Mouse (Mus musculus): ENCODE results near the gene Dppa4. TPM values are rescaled to one million over a fixed set of nuclear protein-coding genes. Genes with fewer than 3 reads are reported as not detected.

The Dppa4 gene
- polyA plus RNA-seq, 1 experiment: 10.1 TPM

DNA sequence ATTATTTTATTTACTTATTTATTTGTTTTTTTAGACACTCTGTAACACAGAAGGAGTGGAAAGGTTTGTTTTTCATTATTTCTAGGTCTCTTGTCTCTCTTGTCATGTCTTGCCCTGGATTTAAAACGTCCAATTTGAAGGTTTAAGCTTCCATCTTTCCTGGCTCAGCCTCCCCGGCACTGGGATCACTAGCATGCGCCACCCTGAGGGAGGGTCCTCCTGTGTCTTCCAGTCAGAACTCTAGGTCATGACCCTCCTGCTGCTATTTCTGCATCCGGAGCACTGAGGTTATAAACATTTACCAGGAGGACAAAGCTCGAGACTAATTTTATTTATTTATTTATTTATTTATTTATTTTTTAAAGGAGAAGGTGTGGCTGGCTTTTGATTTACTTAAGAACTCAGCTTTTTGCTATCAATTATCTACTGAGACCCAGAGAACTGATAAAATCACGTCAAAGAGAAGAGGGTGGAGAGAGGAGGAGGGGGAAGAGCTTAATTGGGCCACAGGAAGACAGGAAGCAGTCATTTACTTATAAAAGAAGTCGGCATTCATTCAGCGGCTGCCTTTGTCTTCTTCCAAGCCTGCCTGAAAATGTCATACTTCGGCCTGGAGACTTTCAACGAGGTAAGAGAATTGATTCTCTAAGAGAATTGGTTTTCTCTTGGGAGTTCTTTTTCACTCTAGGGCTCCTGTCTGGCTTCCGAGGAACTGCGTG lies 26.5 kb downstream of the Dppa4 start:
- no peak for TF ChIP-seq GATA1 (IDR thresholded peaks at IDR 0.05; ENCODE audit: low read length)

DNA sequence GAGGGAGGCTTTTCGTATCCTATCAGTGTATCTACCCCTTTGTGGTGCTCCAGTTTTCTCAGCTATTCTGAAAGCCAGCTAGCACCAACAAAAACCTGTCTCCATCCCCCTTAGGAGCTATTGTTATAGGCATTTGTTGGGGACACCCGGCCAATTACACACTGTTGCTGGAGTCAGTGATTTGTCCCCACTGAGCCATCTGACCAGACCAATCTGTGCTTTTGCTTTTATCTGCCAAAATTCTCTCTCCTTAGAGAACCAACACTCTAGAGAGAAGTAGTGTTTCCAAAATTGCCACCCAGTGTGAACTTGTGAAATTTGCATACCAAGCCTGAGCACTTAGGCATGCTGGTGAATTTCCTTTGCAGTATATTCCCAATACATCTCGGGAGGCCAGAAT lies 31.8 kb downstream of the Dppa4 start:
- TF ChIP-seq GATA1 (IDR thresholded peaks at IDR 0.05; ENCODE audit: low read length): no peak

DNA sequence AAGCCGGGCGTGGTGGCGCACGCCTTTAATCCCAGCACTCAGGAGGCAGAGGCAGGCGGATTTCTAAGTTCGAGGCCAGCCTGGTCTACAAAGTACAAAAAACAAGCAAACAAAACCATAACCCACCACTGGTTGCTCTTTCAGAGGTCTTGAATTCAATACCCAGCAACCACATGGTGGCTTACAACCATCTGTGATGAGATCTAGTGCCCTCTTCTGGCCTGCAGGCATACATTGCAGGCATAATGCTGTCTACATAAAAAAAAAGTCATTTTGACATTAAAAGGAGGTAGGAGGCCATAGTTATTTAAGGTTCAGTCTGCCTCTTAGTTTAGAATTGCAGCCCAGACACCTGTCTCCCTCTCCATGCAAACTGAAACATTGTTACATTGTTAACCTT lies 37.2 kb downstream of the Dppa4 start:
- no peak for TF ChIP-seq GATA1 (IDR thresholded peaks at IDR 0.05; ENCODE audit: low read length)

DNA sequence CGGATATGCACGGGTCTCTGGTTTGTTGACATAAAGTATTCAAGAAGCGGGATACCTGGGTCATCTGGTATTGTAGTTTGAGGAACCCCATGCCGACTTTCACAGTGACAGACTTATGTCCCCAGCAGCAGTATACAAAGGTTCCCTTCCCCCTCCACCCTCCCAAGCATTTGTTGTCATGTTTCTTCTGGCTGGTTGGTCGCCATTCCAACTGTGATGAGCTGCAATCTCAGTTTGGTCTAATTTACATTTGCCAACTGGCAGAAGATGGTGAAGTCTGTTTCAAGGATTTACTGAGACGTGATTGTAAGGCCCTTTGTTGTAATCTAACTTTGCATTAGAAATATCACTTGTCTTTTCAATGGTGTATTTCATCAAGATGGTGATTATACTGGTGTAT lies 39.6 kb downstream of the Dppa4 start:
- TF ChIP-seq GATA1 (IDR thresholded peaks at IDR 0.05; ENCODE audit: low read length): no peak

DNA sequence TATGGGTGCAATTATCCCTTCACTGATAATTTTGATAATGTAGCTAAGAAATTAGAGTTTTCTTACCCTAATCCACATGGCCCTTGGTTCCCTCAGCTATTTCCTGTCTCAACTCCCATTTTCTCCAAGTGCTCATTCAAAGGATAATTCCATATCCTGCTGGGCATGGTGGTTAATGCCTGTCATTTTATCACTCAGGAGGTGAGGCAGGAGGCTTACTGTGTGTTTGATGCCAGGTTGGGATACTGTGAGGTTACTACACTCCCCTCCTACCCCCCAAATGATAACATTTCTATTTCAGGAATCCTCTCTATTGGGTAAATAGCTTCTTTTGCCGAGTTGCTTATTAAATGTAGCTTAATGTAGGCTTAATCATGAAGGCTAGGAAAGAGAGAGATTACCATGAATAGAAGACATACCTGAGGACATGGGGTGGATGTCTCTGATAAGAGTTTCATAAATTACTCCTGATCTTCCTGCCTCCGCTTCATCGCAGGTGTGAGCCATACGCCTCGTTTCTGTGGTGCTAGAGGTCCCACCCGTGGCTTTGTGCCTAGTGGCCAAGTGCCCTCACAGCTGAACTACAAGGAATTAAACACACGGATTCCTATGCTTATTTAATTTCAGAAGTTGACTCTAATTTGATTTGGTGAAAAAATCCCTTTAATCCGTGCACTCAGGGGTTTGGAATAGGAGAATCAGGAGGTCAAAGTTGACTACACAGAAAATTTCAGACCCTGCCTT lies 40.2 kb downstream of the Dppa4 start:
- TF ChIP-seq GATA1 (IDR thresholded peaks at IDR 0.05; ENCODE audit: low read length): no peak

DNA sequence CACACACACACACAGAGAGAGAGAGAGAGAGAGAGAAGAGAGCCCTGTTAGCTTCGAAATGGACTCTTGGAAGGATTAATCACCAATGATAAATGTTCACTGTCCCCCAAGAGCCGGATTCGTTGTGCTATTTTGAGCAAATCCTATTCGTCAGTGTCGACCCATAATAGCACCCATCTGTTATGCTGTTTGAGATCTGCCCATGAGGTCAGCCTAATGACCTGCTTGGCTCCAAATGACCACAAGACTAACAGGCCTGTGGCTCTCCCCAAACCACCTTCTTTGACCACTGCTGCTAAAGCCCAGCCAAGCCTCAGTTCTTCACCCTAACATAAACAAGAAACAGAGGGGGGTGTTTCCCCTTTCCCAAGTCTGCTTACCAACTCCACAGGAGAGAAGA lies 43.4 kb downstream of the Dppa4 start:
- no peak for TF ChIP-seq GATA1 (IDR thresholded peaks at IDR 0.05; ENCODE audit: low read length)

DNA sequence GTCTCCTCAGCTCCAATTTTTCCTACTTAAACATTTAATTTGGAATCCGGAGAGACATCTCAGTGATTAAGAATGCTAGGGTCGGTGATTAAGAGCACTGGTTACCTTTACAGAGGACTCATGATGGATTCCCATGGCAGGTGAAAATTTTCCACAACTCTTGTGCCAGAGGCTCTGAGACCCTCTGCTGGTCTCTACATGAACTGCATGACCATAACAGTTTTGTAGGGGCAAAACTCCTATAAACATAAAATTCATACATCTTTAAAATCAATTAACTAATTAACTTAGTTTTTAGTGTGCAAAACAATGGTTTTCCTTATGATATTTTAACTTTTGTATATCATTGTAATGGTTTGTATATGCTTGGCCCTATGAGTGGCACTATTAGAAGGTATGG lies 44.9 kb downstream of the Dppa4 start:
- TF ChIP-seq GATA1 (IDR thresholded peaks at IDR 0.05; ENCODE audit: low read length): no peak

DNA sequence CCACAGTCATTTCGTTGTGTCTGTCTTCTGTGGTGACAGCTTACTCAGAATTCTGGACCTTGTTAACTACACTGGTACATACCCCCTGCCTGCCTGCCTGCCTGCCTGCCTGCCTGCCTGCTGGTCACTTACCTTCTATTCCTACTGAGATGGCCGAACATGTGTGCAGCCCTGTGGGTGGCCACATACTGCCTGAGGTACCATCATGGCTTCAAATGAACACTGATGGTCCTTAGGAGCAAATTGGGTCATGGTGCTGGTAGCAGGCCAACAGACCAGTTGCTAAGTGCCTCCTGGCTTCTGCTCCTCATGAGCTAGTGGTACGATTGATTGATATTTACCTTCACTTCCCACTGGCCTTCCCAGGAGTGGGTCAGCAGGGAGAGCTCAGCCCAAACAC lies 48.3 kb downstream of the Dppa4 start:
- no peak for TF ChIP-seq GATA1 (IDR thresholded peaks at IDR 0.05; ENCODE audit: low read length)

DNA sequence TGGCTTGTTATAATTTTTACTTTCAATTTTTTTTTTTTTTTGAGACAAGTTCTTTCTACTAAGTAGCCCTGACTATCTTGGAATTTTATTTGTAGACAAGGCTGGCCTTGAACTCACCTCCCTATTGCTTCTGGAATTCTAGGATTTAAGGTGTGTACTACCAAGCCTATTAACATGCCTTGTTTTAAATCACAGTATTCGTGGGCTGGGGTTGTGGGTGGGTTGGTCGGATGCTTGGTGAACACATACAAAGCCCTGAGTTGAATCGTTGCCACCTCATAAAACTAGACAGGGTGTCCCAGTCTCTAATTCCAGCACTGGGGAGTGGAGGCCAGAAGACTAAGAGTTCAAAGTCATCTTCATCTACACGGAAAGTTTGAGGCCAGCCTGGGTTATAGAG lies 51.8 kb downstream of the Dppa4 start:
- TF ChIP-seq GATA1 (IDR thresholded peaks at IDR 0.05; ENCODE audit: low read length): no peak

Other genes with a start within 250 kb of the Dppa4 start
- gene Dppa2, start 20.2 kb downstream of the Dppa4 start, polyA plus RNA-seq (2012): not detected in 2 replicates
- gene Gm5485, start 128.7 kb downstream of the Dppa4 start, polyA plus RNA-seq (2012): not detected in 2 replicates
- not detected in 2 replicates for gene Morc1, start 147.5 kb downstream of the Dppa4 start, polyA plus RNA-seq (2012)